Mouse (Mus musculus): ENCODE data around the gene Chrdl2. TPM values are rescaled to one million over a fixed set of nuclear protein-coding genes. Genes with fewer than 3 reads are reported as not detected.

Chrdl2 gene
- polyA plus RNA-seq, 1 experiment from 2014 or later, result 0.94 TPM

GRCm38 (mm10) chr7:100017056-100017455, 11.1 kb downstream of the Chrdl2 start:
- no peak overlapping the region for H3K27ac ChIP-seq
- H3K4me1 ChIP-seq, result no peaks in the 10 kb centered on the region
- ATAC-seq (ENCODE audit: insufficient read depth, low FRiP score, low read depth), result no peak
- no peaks in the 10 kb centered on the region for H3K27me3 ChIP-seq (replicated peaks)
- WGBS, result 83% methylated on average over 8 of the region's 8 CpGs
- no peak overlapping the region for H3K9ac ChIP-seq
- no peak overlapping the region for H3K4me3 ChIP-seq (replicated peaks)
- no peak overlapping the region for H3K4me2 ChIP-seq
- H3K36me3 ChIP-seq, result no peaks in the 10 kb centered on the region
- H3K9me3 ChIP-seq, result no peaks in the 10 kb centered on the region

- peak overlapping the region; percentile 42; the same call in 1 of the 2 replicates for H3K27ac ChIP-seq
- H3K4me2 ChIP-seq, result no peak overlapping the region
- H3K36me3 ChIP-seq, result no peaks in the 10 kb centered on the region
- H3K27me3 ChIP-seq (replicated peaks), result no peaks in the 10 kb centered on the region
- H3K4me3 ChIP-seq (replicated peaks), result no peak overlapping the region
- 0 out of 2 replicates have a peak, but pooled peaks cover 4% of the 10 kb centered on the region for H3K4me1 ChIP-seq
- WGBS, result 32% methylated on average over 5 of the region's 5 CpGs
- no peak overlapping the region for H3K9ac ChIP-seq
- ATAC-seq (ENCODE audit: insufficient read depth, low FRiP score, low read depth), result no peak; the same call in 1 of the 2 replicates
- H3K9me3 ChIP-seq, result no peaks in the 10 kb centered on the region
Observed at GRCm38 (mm10) chr7:100027353-100027752, 21.4 kb downstream of the Chrdl2 start.

GRCm38 (mm10) chr7:100029307-100029706, 23.3 kb downstream of the Chrdl2 start:
- Histone ChIP-seq H3K9me3 (no peaks in the 10 kb centered on the region), H3K36me3 (no peaks in the 10 kb centered on the region), H3K4me1 (0 out of 2 replicates have a peak, but pooled peaks cover 4% of the 10 kb centered on the region), H3K4me3 (replicated peaks) (no peak overlapping the region), H3K9ac (no peak overlapping the region), H3K27ac (no peak overlapping the region), H3K4me2 (no peak overlapping the region), H3K27me3 (replicated peaks) (no peaks in the 10 kb centered on the region)
- WGBS, result 41% methylated on average over 3 of the region's 3 CpGs
- no peak for ATAC-seq (ENCODE audit: insufficient read depth, low FRiP score, low read depth)

- Histone ChIP-seq H3K36me3 (no peaks in the 10 kb centered on the region), H3K9ac (no peak overlapping the region), H3K27ac (no peak overlapping the region), H3K4me1 (0 out of 2 replicates have a peak, but pooled peaks cover 7% of the 10 kb centered on the region), H3K9me3 (no peaks in the 10 kb centered on the region), H3K27me3 (replicated peaks) (no peaks in the 10 kb centered on the region), H3K4me2 (no peak overlapping the region), H3K4me3 (replicated peaks) (no peak overlapping the region)
- no peak for ATAC-seq (ENCODE audit: insufficient read depth, low FRiP score, low read depth)
- 80% methylated on average over 8 of the region's 8 CpGs for WGBS
Observed at GRCm38 (mm10) chr7:100030996-100031749, 25.2 kb downstream of the Chrdl2 start.

- Histone ChIP-seq H3K27ac (no peak overlapping the region), H3K36me3 (no peaks in the 10 kb centered on the region), H3K9ac (no peak overlapping the region), H3K4me3 (replicated peaks) (no peak overlapping the region), H3K4me2 (no peak overlapping the region), H3K4me1 (0 out of 2 replicates have a peak, but pooled peaks cover 3% of the 10 kb centered on the region), H3K9me3 (no peaks in the 10 kb centered on the region), H3K27me3 (replicated peaks) (no peaks in the 10 kb centered on the region)
- no peak for ATAC-seq (ENCODE audit: insufficient read depth, low FRiP score, low read depth)
- 51% methylated on average over 5 of the region's 5 CpGs for WGBS
Observed at GRCm38 (mm10) chr7:100033672-100034071, 27.7 kb downstream of the Chrdl2 start.

- H3K27me3 ChIP-seq (replicated peaks), result no peaks in the 10 kb centered on the region
- H3K4me2 ChIP-seq, result no peak overlapping the region
- H3K9me3 ChIP-seq, result no peaks in the 10 kb centered on the region
- no peak overlapping the region for H3K4me3 ChIP-seq (replicated peaks)
- 75% methylated on average over 11 of the region's 11 CpGs for WGBS
- H3K4me1 ChIP-seq, result 0 out of 2 replicates have a peak, but pooled peaks cover 3% of the 10 kb centered on the region
- no peaks in the 10 kb centered on the region for H3K36me3 ChIP-seq
- H3K27ac ChIP-seq, result no peak overlapping the region
- no peak for ATAC-seq (ENCODE audit: insufficient read depth, low FRiP score, low read depth)
- H3K9ac ChIP-seq, result no peak overlapping the region
Observed at GRCm38 (mm10) chr7:100034815-100035463, 29.0 kb downstream of the Chrdl2 start.

GRCm38 (mm10) chr7:100036050-100036449, 30.1 kb downstream of the Chrdl2 start:
- H3K4me1 ChIP-seq, result 0 out of 2 replicates have a peak, but pooled peaks cover 3% of the 10 kb centered on the region
- 68% methylated on average over 7 of the region's 7 CpGs for WGBS
- H3K27me3 ChIP-seq (replicated peaks), result no peaks in the 10 kb centered on the region
- H3K36me3 ChIP-seq, result no peaks in the 10 kb centered on the region
- no peak overlapping the region for H3K9ac ChIP-seq
- ATAC-seq (ENCODE audit: insufficient read depth, low FRiP score, low read depth), result no peak
- no peak overlapping the region for H3K4me2 ChIP-seq
- no peak overlapping the region for H3K27ac ChIP-seq
- H3K9me3 ChIP-seq, result no peaks in the 10 kb centered on the region
- H3K4me3 ChIP-seq (replicated peaks), result no peak overlapping the region

GRCm38 (mm10) chr7:100036495-100036894, 30.5 kb downstream of the Chrdl2 start:
- H3K4me2 ChIP-seq, result no peak overlapping the region
- H3K27ac ChIP-seq, result no peak overlapping the region
- no peaks in the 10 kb centered on the region for H3K9me3 ChIP-seq
- no peaks in the 10 kb centered on the region for H3K36me3 ChIP-seq
- no peak for ATAC-seq (ENCODE audit: insufficient read depth, low FRiP score, low read depth)
- H3K4me1 ChIP-seq, result 0 out of 2 replicates have a peak, but pooled peaks cover 3% of the 10 kb centered on the region
- no peak overlapping the region for H3K4me3 ChIP-seq (replicated peaks)
- WGBS, result 68% methylated on average over 3 of the region's 3 CpGs
- H3K9ac ChIP-seq, result no peak overlapping the region
- H3K27me3 ChIP-seq (replicated peaks), result no peaks in the 10 kb centered on the region

GRCm38 (mm10) chr7:100042120-100042519, 36.1 kb downstream of the Chrdl2 start:
- peak overlapping the region; percentile 24; the same call in 1 of the 2 replicates for H3K4me2 ChIP-seq
- ATAC-seq (ENCODE audit: insufficient read depth, low FRiP score, low read depth), result no peak
- H3K4me3 ChIP-seq (replicated peaks), result no peak overlapping the region
- H3K9ac ChIP-seq, result no peak overlapping the region
- 22% methylated on average over 31 of the region's 31 CpGs for WGBS
- no peaks in the 10 kb centered on the region for H3K4me1 ChIP-seq
- H3K36me3 ChIP-seq, result no peaks in the 10 kb centered on the region
- no peak overlapping the region for H3K27ac ChIP-seq
- no peaks in the 10 kb centered on the region for H3K27me3 ChIP-seq (replicated peaks)
- no peaks in the 10 kb centered on the region for H3K9me3 ChIP-seq

GRCm38 (mm10) chr7:100043096-100043495, 37.1 kb downstream of the Chrdl2 start:
- 90% methylated on average over 5 of the region's 5 CpGs for WGBS

GRCm38 (mm10) chr7:100043605-100044031, 37.6 kb downstream of the Chrdl2 start:
- no peak overlapping the region for H3K4me3 ChIP-seq (replicated peaks)
- no peaks in the 10 kb centered on the region for H3K36me3 ChIP-seq
- H3K27me3 ChIP-seq (replicated peaks), result no peaks in the 10 kb centered on the region
- no peak overlapping the region for H3K27ac ChIP-seq
- no peak overlapping the region for H3K4me2 ChIP-seq
- no peaks in the 10 kb centered on the region for H3K9me3 ChIP-seq
- H3K9ac ChIP-seq, result no peak overlapping the region
- ATAC-seq (ENCODE audit: insufficient read depth, low FRiP score, low read depth), result peak; percentile 8; the same call in 1 of the 2 replicates
- no peaks in the 10 kb centered on the region for H3K4me1 ChIP-seq
- 26% methylated on average over 4 of the region's 4 CpGs for WGBS

More at GRCm38 (mm10) chr7:100043096-100043495, 37.1 kb downstream of the Chrdl2 start:
- no peak for ATAC-seq (ENCODE audit: insufficient read depth, low FRiP score, low read depth)
- H3K4me2 ChIP-seq, result no peak overlapping the region
- H3K9me3 ChIP-seq, result no peaks in the 10 kb centered on the region
- H3K27ac ChIP-seq, result no peak overlapping the region
- H3K27me3 ChIP-seq (replicated peaks), result no peaks in the 10 kb centered on the region
- H3K9ac ChIP-seq, result no peak overlapping the region
- no peaks in the 10 kb centered on the region for H3K36me3 ChIP-seq
- H3K4me1 ChIP-seq, result no peaks in the 10 kb centered on the region
- H3K4me3 ChIP-seq (replicated peaks), result no peak overlapping the region

GRCm38 (mm10) chr7:100046486-100046885, 40.5 kb downstream of the Chrdl2 start:
- H3K4me3 ChIP-seq (replicated peaks), result no peak overlapping the region
- no peaks in the 10 kb centered on the region for H3K27me3 ChIP-seq (replicated peaks)
- H3K4me1 ChIP-seq, result no peaks in the 10 kb centered on the region
- ATAC-seq (ENCODE audit: insufficient read depth, low FRiP score, low read depth), result no peak
- H3K9me3 ChIP-seq, result no peaks in the 10 kb centered on the region
- WGBS, result 68% methylated on average over 2 of the region's 2 CpGs
- no peak overlapping the region for H3K9ac ChIP-seq
- H3K36me3 ChIP-seq, result no peaks in the 10 kb centered on the region
- no peak overlapping the region for H3K4me2 ChIP-seq
- no peak overlapping the region for H3K27ac ChIP-seq
